Mouse (Mus musculus): ENCODE measurements at regions not wholly inside any gene's neighbourhood (a gene's known extent, or its start where the extent isn't known, plus 50 kb on each side); places are given as distances from the start of the nearest gene placed in this dataset.

GRCm38 (mm10) chr14:53876581-53876980 lies 377.3 kb downstream of the Dad1 start:
- TF ChIP-seq POLR2A (IDR thresholded peaks at IDR 0.05; ENCODE audit: control insufficient read depth, low read depth, low read length) (no peak), CTCF (IDR thresholded peaks at IDR 0.05; ENCODE audit: control insufficient read depth, insufficient read depth, insufficient replicate concordance, low read depth, low read length) (no peak)

All from testis, adult 2 months (tissue).